Mouse (Mus musculus) E14TG2a.4 (cell line): ENCODE results near the gene Syndig1.

ENCODE experiments used
- H3K27me3 ChIP-seq: 2 replicates; pipeline ENCODE4 v1.6.1; 2014; ENCODE audit warnings: low read length, control low read depth; ENCODE audit not compliant: insufficient read depth
- H3K36me3 ChIP-seq: 2 replicates; pipeline ENCODE4 v1.6.1; 2014; ENCODE audit warnings: low read length, control low read depth; ENCODE audit not compliant: insufficient read depth
- H3K4me1 ChIP-seq: replicated peaks from 2 replicates; pipeline ENCODE4 v1.6.1; 2014; ENCODE audit warnings: low read depth, low read length, control low read depth
- H3K4me3 ChIP-seq: replicated peaks from 2 replicates; pipeline ENCODE4 v1.5.1; 2014; ENCODE audit warnings: mild to moderate bottlenecking, low read length
- H3K9me3 ChIP-seq: 2 replicates; pipeline ENCODE4 v1.6.1; 2014; ENCODE audit warnings: low read length, control low read depth
- CTCF ChIP-seq: conservative IDR thresholded peaks from 2 replicates; pipeline ENCODE4 v1.5.1; 2014; ENCODE audit warnings: low read length
- NANOG ChIP-seq: IDR thresholded peaks from 2 replicates; pipeline ENCODE4 v1.6.1; 2014; ENCODE audit warnings: borderline replicate concordance, low read length, mixed read lengths
- POU5F1 ChIP-seq: IDR thresholded peaks from 2 replicates; pipeline ENCODE4 v1.6.1; 2014; ENCODE audit warnings: low read length, borderline replicate concordance

The Syndig1 gene

DNA sequence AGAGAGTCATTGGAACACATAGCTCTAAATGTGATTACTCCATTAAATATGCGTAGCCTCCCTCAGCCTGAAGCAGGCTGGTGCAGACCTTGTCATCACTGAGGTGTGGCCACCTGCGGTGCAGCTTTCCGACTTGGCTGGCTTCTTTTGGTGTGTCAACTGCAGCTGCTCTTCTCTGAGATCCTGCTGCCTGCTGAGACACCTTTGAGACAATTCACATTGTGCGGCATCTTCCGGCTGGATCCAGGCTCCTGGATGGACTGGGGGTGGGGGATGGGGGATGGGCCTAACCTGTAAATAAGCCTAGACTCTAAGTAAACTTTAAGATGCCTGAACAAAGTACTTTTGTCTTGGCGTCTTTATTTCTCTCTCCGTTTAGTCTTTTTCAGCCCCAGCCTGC is 214.5 kb downstream of the Syndig1 start:
- TF ChIP-seq CTCF (no peak), NANOG (no peak), POU5F1 (no peak)

More for the DNA sequence above, 214.5 kb downstream of the Syndig1 start:
- Histone ChIP-seq H3K27me3 (no peaks in the 10 kb centered on the region), H3K9me3 (peaks cover 6% of the 10 kb centered on the region; the same call in 1 of the 2 replicates), H3K4me1 (no peaks in the 10 kb centered on the region), H3K4me3 (no peak overlapping the region), H3K36me3 (no peaks in the 10 kb centered on the region)
